Mouse (Mus musculus) brain, embryonic 14.5 days (tissue): ENCODE results near the gene Ppp1r21.

Experiments used
- CTCF ChIP-seq: fragments of 200-500 bp; IDR thresholded peaks from 2 replicates; pipeline ENCODE4 v1.5.1; 2012; ENCODE audit warnings: inconsistent platforms, mild to moderate bottlenecking, moderate library complexity, borderline replicate concordance; ENCODE audit not compliant: insufficient read depth, insufficient read length; ENCODE audit errors: extremely low read depth
- POLR2A ChIP-seq: fragments of 200-500 bp; IDR thresholded peaks from 2 replicates; pipeline ENCODE4 v1.6.1; 2012; ENCODE audit warnings: mild to moderate bottlenecking, inconsistent platforms, borderline replicate concordance; ENCODE audit not compliant: poor library complexity, insufficient read depth, insufficient read length, severe bottlenecking; ENCODE audit errors: extremely low read depth

GRCm38 (mm10) chr17:88527781-88528180 is 2.1 kb upstream of the Ppp1r21 start:
- no peak for TF ChIP-seq CTCF
- no peak for TF ChIP-seq POLR2A
